Mouse (Mus musculus): ENCODE measurements around the gene Bcl11a.

Bcl11a gene

DNA sequence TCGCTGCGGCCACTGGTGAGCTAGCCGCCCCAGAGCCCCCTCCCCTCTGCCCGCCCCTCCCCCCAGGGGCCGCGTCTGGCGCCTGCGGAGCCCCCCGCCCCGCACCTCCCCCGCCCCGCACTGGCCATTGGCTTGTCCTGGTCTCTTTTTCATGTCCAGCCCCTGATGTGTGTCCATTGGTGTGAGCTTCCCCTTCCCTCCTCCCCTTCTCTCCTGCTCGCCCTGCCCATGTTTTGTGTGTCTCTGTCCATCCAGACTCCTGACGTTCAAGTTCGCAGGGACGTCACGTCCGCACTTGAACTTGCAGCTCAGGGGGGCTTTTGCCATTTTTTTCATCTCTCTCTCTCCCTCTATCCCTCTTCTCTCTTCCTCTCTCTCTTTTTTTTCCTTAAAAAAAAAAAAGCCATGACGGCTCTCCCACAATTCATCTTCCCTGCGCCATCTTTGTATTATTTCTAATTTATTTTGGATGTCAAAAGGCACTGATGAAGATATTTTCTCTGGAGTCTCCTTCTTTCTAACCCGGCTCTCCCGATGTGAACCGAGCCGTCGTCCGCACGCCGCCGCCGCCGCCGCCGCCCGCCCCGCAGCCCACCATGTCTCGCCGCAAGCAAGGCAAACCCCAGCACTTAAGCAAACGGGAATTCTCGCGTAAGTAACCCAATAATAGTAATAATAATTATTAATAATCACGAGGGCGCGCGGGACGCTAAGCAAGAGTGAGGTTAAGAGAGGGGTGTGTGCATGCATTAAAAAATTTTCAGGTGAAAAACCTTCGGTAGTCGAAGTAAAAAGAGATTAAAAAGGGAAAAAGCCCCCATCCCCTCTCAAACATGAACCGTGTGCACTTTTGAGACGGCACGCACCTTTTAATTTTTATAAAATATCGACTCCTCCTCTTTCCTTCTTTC is at the start of gene Bcl11a:
Gene Bcl11a, plus strand, starts transcription at position 262 of the 911 bp plus-strand sequence.
- DNase-seq (ENCODE audit: low read depth, low spot score): peak; percentile 9

DNA sequence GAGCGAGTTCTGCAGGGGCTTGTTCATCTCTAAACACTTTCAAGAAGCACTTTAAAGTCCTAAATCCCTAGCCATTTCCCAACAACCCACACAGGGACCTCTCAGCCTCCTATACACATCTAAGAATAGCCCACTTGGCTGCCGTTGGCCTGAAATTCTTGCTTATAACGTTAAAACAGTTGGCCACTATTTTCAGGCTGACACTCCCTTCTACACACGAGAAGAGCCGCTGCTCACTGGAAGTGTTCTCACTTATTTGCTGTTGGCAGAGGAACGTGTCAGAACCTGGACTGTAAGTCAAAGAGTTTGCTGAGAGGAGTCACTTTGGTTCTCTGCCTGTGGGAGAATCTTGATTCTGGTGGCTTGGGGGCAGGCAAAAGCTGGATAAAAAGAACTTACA is 33.8 kb upstream of the Bcl11a start:
- no peak for DNase-seq (ENCODE audit: low read depth, low spot score)

GRCm38 (mm10) chr11:24049226-24050031 is 28.4 kb upstream of the Bcl11a start:
- DNase-seq (ENCODE audit: low read depth, low spot score): peak; percentile 76

GRCm38 (mm10) chr11:24050032-24050757 is 27.7 kb upstream of the Bcl11a start:
- no peak for DNase-seq (ENCODE audit: low read depth, low spot score)

- DNase-seq (ENCODE audit: low read depth, low spot score): no peak
These were observed 25.0 kb upstream of the Bcl11a start for GRCm38 (mm10) chr11:24052882-24053281.

DNA sequence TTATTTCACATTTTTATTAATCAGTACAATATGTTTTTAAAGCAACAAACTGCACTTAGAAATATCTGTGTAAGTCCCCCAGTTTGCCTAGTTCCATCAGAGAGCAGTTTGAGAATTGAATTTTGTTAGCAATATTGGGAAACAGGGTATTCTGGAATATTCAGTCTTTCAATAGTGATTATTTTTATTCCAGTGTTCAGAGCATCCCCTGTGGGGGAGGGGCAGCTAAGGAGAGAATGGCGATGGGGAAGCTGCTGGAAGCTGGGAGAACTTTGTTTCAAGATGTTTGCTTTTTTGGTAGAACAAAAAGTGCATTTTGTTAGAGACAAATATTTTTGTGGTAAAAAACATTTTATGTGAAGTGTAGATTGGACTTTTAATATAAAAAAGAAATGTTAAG is 18.7 kb upstream of the Bcl11a start:
- no peak for DNase-seq (ENCODE audit: low read depth, low spot score)

GRCm38 (mm10) chr11:24060428-24060827 is 17.4 kb upstream of the Bcl11a start:
- DNase-seq (ENCODE audit: low read depth, low spot score): no peak

- no peak for DNase-seq (ENCODE audit: low read depth, low spot score)
These were observed 16.0 kb upstream of the Bcl11a start for GRCm38 (mm10) chr11:24061819-24062218.

DNA sequence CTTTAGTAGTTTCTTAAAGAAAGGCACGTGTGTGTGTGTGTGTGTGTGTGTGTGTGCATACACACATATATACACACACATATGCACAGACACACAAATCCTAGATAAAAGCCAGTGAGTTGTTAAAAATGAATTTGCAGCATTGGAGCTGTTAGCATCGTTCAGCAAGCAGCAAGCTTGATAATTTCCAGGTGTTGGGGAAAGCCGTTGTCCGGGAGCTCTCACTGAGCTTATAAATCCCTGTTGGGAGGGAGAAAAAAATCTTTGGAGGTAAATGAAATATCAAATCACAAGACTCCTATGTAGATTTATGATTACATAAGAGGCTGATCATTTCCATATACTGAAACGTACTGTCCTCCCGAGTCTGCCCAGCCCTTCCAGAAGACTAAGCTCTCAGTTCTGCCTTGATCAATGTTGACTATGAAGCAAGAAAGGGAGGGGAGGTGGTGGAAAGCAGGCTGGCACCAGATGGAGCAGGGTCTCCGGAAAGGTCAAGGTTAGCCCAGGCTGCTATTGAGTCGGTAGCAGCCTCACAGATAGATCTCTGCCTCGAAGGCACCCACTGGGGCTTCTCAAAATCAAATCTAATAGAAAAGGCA is 15.3 kb upstream of the Bcl11a start:
- no peak for DNase-seq (ENCODE audit: low read depth, low spot score)

DNA sequence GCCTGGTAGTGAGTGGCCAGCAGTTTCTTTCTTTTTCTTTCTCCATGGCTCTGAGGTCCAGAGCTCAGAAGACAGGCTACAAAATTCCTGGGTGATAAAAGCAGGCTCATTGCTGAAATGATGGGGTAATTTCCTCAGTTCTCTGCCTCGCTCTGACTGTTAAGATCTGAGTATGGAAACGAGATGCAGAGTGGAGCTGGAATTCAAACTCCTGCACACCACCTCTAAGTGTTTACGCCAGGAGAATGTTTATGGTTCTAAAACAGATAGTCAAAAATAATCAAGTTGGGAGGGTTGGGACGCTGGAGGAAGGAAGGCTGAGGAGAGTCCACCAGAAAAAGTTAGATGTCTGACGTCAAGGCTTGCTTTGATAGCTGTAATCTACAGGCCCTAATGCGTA is 13.6 kb upstream of the Bcl11a start:
- no peak for DNase-seq (ENCODE audit: low read depth, low spot score)

- DNase-seq (ENCODE audit: low read depth, low spot score): no peak
These were observed 12.5 kb upstream of the Bcl11a start for GRCm38 (mm10) chr11:24065313-24065712.

GRCm38 (mm10) chr11:24074021-24074591 is 3.8 kb upstream of the Bcl11a start:
- DNase-seq (ENCODE audit: low read depth, low spot score): peak; percentile 24

- DNase-seq (ENCODE audit: low read depth, low spot score): peak; percentile 16
These were observed 3.2 kb upstream of the Bcl11a start, which contains the start of gene A830031A19Rik for GRCm38 (mm10) chr11:24074634-24075104. Gene A830031A19Rik (minus strand): TSS chr11:24075054.

DNA sequence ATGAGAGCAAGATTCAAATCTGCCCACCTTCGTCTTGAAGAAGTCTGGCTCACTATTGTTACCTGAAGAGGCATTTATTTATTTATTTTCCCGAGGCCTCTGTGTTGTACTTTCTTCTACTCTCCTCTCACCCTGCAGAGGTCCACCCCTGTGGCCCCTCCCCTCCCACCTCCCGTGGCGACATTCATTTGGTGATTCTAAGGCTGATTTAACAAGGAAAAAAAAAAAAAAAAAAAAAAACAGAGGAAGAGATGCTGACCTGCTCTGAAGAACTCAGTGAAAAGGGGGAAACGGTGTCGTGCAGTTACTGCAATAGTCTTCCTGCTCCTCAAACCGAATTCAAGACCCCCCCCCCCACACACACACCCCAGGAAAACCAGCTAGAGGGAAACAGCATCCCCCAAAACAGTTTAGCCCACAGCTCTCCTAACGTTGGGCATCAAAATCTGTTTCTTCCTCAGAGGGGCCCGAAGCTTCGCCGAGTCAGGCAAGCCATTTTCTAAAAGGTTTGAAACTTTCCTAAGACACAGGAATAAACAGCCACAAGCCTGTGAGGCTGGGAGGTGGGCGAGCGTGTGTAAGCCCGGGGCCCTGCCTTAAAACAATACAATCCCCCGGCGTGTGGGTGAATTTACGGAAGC is 2.2 kb upstream of the Bcl11a start:
- peak; percentile 6 for DNase-seq (ENCODE audit: low read depth, low spot score)

DNA sequence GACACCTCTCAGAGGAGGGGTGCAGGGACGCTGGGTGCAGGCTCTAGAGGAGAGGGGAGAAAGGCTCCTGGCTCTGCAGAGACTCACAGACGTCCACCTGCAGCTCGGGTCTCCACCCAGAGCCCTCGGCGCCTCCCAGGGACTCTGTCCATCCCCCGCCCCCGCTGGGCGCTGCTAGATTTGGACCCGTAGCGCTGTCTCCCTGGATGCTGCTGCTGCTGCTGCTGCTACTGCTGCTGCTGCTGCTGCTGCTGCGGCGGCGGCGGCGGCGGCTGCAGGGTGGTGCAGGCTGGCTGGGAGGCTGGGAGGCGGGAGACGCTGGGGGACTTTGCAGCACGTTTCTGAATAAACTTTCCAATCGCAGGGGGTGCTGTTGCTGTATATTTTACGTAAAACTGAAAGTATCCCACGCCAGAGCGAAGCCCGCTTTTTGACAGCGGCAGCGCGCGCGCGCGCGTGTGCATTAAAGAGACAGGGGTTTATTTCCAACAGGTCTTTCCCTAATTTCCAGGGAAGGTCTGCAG is 1.7 kb upstream of the Bcl11a start:
- DNase-seq (ENCODE audit: low read depth, low spot score): peak; percentile 69

DNA sequence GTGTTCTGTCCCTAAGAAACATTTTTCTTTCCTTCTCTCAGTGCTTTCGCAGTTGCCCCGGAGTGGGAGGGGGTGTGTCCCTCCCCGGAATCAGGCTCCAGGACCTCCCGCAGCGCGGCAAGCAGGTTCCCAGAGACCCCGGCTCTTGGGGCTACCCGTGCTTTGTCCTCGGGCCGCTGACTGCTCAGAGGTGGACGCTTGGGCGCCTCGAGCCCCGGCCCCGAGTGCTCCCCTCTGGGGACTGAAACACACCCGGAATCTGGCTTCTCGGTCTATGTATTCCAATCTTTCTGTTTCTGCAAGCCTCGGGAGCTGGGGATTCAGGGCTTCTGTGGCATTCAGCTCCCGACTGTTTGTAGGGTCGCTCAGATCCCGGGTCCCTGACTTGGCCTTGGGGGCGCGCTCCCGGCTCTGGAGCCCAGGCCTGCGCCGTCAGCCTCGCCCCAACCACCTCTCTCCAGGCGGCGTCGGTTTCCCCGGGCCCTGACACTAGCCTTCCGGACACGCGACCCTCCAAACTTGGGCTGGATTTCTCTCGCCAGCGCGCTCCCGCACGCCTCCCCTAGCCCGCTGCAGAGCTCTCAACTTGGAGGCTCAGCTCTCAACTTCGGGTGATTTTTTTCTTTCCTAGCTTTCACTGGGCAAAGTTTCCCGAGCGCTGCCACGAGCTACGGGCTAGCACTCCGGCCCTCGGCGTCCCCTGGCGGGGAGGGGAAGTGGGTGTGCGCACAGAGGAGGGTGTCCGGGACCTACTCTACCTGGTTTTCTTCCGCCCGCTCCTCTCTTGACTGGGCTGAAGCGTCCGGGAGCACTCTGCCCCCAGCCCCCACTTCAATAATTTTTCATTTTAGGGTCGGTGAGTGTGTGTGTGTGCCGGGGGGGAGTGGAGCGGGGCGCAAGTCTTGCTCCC is 780 bp upstream of the Bcl11a start:
- peak; percentile 23 for DNase-seq (ENCODE audit: low read depth, low spot score)

GRCm38 (mm10) chr11:24078706-24079316 is 955 bp downstream of the Bcl11a start:
- peak; percentile 13 for DNase-seq (ENCODE audit: low read depth, low spot score)

All from CD4-positive, CD25-positive, alpha-beta regulatory T cell, adult 2 months (primary cell).